In genomic region chr6:143690131-143690530, GRCm38 (mm10) we compare ENCODE assay signal across 13 mouse cellular contexts.
DNase-seq lines count a peak whose midpoint lies in the region; ATAC-seq and TF ChIP-seq lines count a peak whose summit lies in the region.
"Had no signal": no experiment of that assay in that cellular context is flagged by ENCODE, and none has a peak within 500 bp of the region (broad histone marks: within the 10 kb centered on the region; RNA-seq: fewer than 3 reads in every experiment).

No protein-coding gene starts in this region.

- no peaks in the 10 kb centered on the region for H3K9me3 ChIP-seq in liver, embryonic 16.5 days (replicated peaks; ENCODE audit: control insufficient read depth, low read length)
- no peaks in the 10 kb centered on the region for H3K9me3 ChIP-seq in liver, embryonic 12.5 days (replicated peaks)
- peaks cover 55% of the 10 kb centered on the region for H3K9me3 ChIP-seq in G1E (replicated peaks)
- H3K9me3 ChIP-seq in limb, embryonic 13.5 days: peaks cover 4% of the 10 kb centered on the region; the same call in 1 of the 2 replicates
- H3K9me3 ChIP-seq: heart, embryonic 13.5 days; hindbrain, embryonic 15.5 days had no signal

- H3K4me1 ChIP-seq in liver, embryonic 16.5 days (ENCODE audit: control insufficient read depth, low read depth, low read length): no peaks in the 10 kb centered on the region
- H3K4me1 ChIP-seq in liver, embryonic 12.5 days: no peaks in the 10 kb centered on the region
- H3K4me1 ChIP-seq in G1E (ENCODE audit: insufficient read depth, low read depth, low read length): no peaks in the 10 kb centered on the region
- H3K4me1 ChIP-seq in limb, embryonic 13.5 days: peaks cover 16% of the 10 kb centered on the region
- H3K4me1 ChIP-seq: heart, embryonic 13.5 days; hindbrain, embryonic 15.5 days had no signal

- WGBS in liver, embryonic 16.5 days (ENCODE audit: insufficient replicate concordance): 73% methylated on average over 9 of the region's 9 CpGs
- WGBS in liver, embryonic 12.5 days (ENCODE audit: insufficient replicate concordance): 75% methylated on average over 9 of the region's 9 CpGs
- WGBS in limb, embryonic 13.5 days: 86% methylated on average over 9 of the region's 9 CpGs

- H3K36me3 ChIP-seq in liver, embryonic 16.5 days (ENCODE audit: control insufficient read depth, insufficient read depth): no peaks in the 10 kb centered on the region
- H3K36me3 ChIP-seq in liver, embryonic 12.5 days: no peaks in the 10 kb centered on the region
- H3K36me3 ChIP-seq in G1E (replicated peaks): no peaks in the 10 kb centered on the region
- H3K36me3 ChIP-seq in limb, embryonic 13.5 days: no peaks in the 10 kb centered on the region
- H3K36me3 ChIP-seq: heart, embryonic 13.5 days; hindbrain, embryonic 15.5 days had no signal

- H3K4me3 ChIP-seq in liver, embryonic 16.5 days (ENCODE audit: low read depth, low read length): no peak overlapping the region
- no peak overlapping the region for H3K4me3 ChIP-seq in liver, embryonic 12.5 days
- peak overlapping the region; percentile 52 for H3K4me3 ChIP-seq in G1E (ENCODE audit: low read depth, low read length)
- no peak overlapping the region for H3K4me3 ChIP-seq in limb, embryonic 13.5 days
- H3K4me3 ChIP-seq: heart, embryonic 13.5 days; hindbrain, embryonic 15.5 days had no signal

- peak; percentile 42 for DNase-seq in heart, adult 11 months
- no peak for DNase-seq in heart, adult 18-20 months
- no peak for DNase-seq in G1E (ENCODE audit: low spot score)
- DNase-seq in layer of hippocampus, adult 9-10 months (ENCODE audit: low spot score): no peak
- DNase-seq in adrenal gland, adult 8-10 months: no peak
- DNase-seq: cerebellum, adult 18-20 months; cerebellum, adult 9-11 months had no signal

- TF ChIP-seq CTCF in G1E (IDR thresholded peaks at IDR 0.05; ENCODE audit: low read depth, low read length): no peak

- H3K27ac ChIP-seq in liver, embryonic 16.5 days (ENCODE audit: low read length): no peak overlapping the region
- H3K27ac ChIP-seq in liver, embryonic 12.5 days: no peak overlapping the region
- peak overlapping the region; percentile 16; the same call in 1 of the 2 replicates for H3K27ac ChIP-seq in limb, embryonic 13.5 days
- H3K27ac ChIP-seq: heart, embryonic 13.5 days; hindbrain, embryonic 15.5 days had no signal

- 0 out of 2 replicates have a peak, but pooled peaks have one; percentile 24 for ATAC-seq in liver, embryonic 16.5 days (ENCODE audit: low read depth)
- ATAC-seq in liver, embryonic 12.5 days: no peak
- ATAC-seq in G1E (ENCODE audit: extremely low read depth, insufficient number of reproducible peaks, low FRiP score, poor library complexity, severe bottlenecking): no peak
- ATAC-seq in limb, embryonic 13.5 days (ENCODE audit: low FRiP score, low read depth): no peak
- ATAC-seq: forebrain, embryonic 14.5 days had no signal

- H3K27me3 ChIP-seq in liver, embryonic 16.5 days (ENCODE audit: control insufficient read depth, insufficient read depth, low read depth, low read length): no peaks in the 10 kb centered on the region
- no peaks in the 10 kb centered on the region for H3K27me3 ChIP-seq in liver, embryonic 12.5 days (replicated peaks)
- peaks cover 2% of the 10 kb centered on the region; the same call in 1 of the 2 replicates for H3K27me3 ChIP-seq in G1E (ENCODE audit: insufficient read depth, low read length)
- no peaks in the 10 kb centered on the region for H3K27me3 ChIP-seq in limb, embryonic 13.5 days
- H3K27me3 ChIP-seq: heart, embryonic 13.5 days; hindbrain, embryonic 15.5 days had no signal

- H3K4me2 ChIP-seq in liver, embryonic 16.5 days (ENCODE audit: low read depth, low read length): no peak overlapping the region
- no peak overlapping the region for H3K4me2 ChIP-seq in liver, embryonic 12.5 days
- H3K4me2 ChIP-seq in limb, embryonic 13.5 days (replicated peaks): no peak overlapping the region
- H3K4me2 ChIP-seq: heart, embryonic 13.5 days; hindbrain, embryonic 15.5 days had no signal

- H3K9ac ChIP-seq in liver, embryonic 16.5 days (ENCODE audit: low read depth, low read length): no peak overlapping the region
- no peak overlapping the region for H3K9ac ChIP-seq in liver, embryonic 12.5 days
- H3K9ac ChIP-seq in limb, embryonic 13.5 days: no peak overlapping the region
- H3K9ac ChIP-seq: heart, embryonic 13.5 days; hindbrain, embryonic 15.5 days had no signal
